Mouse (Mus musculus) kidney, postnatal 0 days (tissue): ENCODE measurements around the gene Snx8. TPM values are rescaled to one million over a fixed set of nuclear protein-coding genes. Genes with fewer than 3 reads are reported as not detected.

ENCODE experiments used
- ATAC-seq: fragments of 200-750 bp; cut with Nextera tagmentation; replicated peaks from 2 replicates; pipeline ENCODE4 v1.8.0; 2017; ENCODE audit warnings: low read depth, moderate number of reproducible peaks, moderate TSS enrichment, moderate library complexity; ENCODE audit not compliant: low FRiP score
- DNase-seq: peaks from one replicate; pipeline ENCODE4 v3.0.0-alpha.2; 2016; ENCODE audit warnings: low spot score
- H3K27ac ChIP-seq: fragments of 300-500 bp; sonication (generic); 2 replicates; pipeline ENCODE4 v1.5.1; 2014; ENCODE audit warnings: mild to moderate bottlenecking
- H3K27me3 ChIP-seq: fragments of 300-500 bp; sonication (generic); 2 replicates; pipeline ENCODE4 v1.6.1; 2014; ENCODE audit warnings: low read length, mixed read lengths; ENCODE audit not compliant: insufficient read depth
- H3K36me3 ChIP-seq: fragments of 300-500 bp; sonication (generic); 2 replicates; pipeline ENCODE4 v1.6.1; 2014; ENCODE audit warnings: low read length, mixed read lengths; ENCODE audit not compliant: insufficient read depth
- H3K4me1 ChIP-seq: fragments of 300-500 bp; sonication (generic); replicated peaks from 2 replicates; pipeline ENCODE4 v1.6.1; 2014; ENCODE audit warnings: antibody characterized with exemption, low read length, mixed read lengths; ENCODE audit not compliant: insufficient read depth
- H3K4me2 ChIP-seq: fragments of 300-500 bp; sonication (generic); 2 replicates; pipeline ENCODE4 v1.6.1; 2014; ENCODE audit warnings: mild to moderate bottlenecking, low read length, moderate library complexity, mixed read lengths
- H3K4me3 ChIP-seq: fragments of 300-500 bp; sonication (generic); replicated peaks from 2 replicates; pipeline ENCODE4 v1.5.1; 2014; ENCODE audit warnings: low read depth, low read length
- H3K9ac ChIP-seq: fragments of 300-500 bp; sonication (generic); 2 replicates; pipeline ENCODE4 v1.6.1; 2014; ENCODE audit warnings: low read depth, low read length
- H3K9me3 ChIP-seq: fragments of 300-500 bp; sonication (generic); replicated peaks from 2 replicates; pipeline ENCODE4 v1.6.1; 2016; ENCODE audit warnings: low read length, inconsistent platforms, mixed read lengths
- CTCF ChIP-seq: IDR thresholded peaks from 2 replicates; pipeline ENCODE4 v1.5.1; 2016; ENCODE audit warnings: antibody characterized with exemption, low read depth, mild to moderate bottlenecking, moderate library complexity
- WGBS: fragments of 180-500 bp; shearing (Covaris S2); extraction: QIAGEN DNeasy Blood & Tissue Kit; methylation state at CpG from one replicate; pipeline ENCODE4 v1.1.7; 2014; 5-methylcytosine and 5-hydroxymethylcytosine counted together
- polyA plus RNA-seq: library from polyadenylated mRNA; unstranded; fragments of >200 nt; fragmentation: Nextera tagmentation; extraction: Ambion mirVana; gene quantifications from 2 replicates; pipeline ENCODE4 v1.2.1, GENCODE M21; 2015

The Snx8 gene
- polyA plus RNA-seq, 1 experiment from 2014 or later = 28.8 TPM

GRCm38 (mm10) chr5:140342880-140343279, 46.2 kb downstream of the Snx8 start:
- Histone ChIP-seq H3K4me1 (no peaks in the 10 kb centered on the region), H3K4me3 (no peak overlapping the region), H3K27ac (no peak overlapping the region), H3K9me3 (no peaks in the 10 kb centered on the region), H3K4me2 (no peak overlapping the region), H3K9ac (no peak overlapping the region), H3K36me3 (peaks cover 47% of the 10 kb centered on the region), H3K27me3 (no peaks in the 10 kb centered on the region)
- ATAC-seq (no peak), DNase-seq (no peak)
- WGBS = 84% methylated on average over 4 of the region's 4 CpGs
- TF ChIP-seq CTCF = peak; percentile 43; the same call in 1 of the 2 replicates

GRCm38 (mm10) chr5:140339836-140340235, 49.2 kb downstream of the Snx8 start:
- H3K4me1 ChIP-seq = no peaks in the 10 kb centered on the region
- H3K4me3 ChIP-seq = no peak overlapping the region
- no peak overlapping the region for H3K9ac ChIP-seq
- 88% methylated on average over 3 of the region's 3 CpGs for WGBS
- peaks cover 33% of the 10 kb centered on the region for H3K36me3 ChIP-seq
- TF ChIP-seq CTCF = no peak
- no peak overlapping the region for H3K27ac ChIP-seq
- no peak overlapping the region for H3K4me2 ChIP-seq
- no peak for ATAC-seq
- H3K27me3 ChIP-seq = no peaks in the 10 kb centered on the region
- no peaks in the 10 kb centered on the region for H3K9me3 ChIP-seq
- no peak for DNase-seq

DNA sequence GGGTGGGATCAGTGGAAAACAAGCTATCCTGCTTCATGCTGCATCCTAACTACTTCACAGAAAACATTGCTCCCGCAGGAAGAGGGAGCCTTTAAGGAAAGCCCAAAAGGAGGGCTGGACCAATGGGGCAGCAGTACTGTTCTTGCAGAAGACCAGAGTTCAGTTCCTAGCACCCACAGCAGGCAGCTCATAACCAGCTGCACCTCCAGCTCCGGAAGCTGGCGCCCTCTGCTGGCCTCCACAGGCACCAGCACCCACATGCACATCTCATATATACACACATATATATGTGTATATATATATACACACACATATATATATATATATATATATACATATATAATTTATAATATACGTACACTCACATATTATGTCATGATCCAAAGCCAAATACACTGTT, 50.3 kb downstream of the Snx8 start:
- Histone ChIP-seq H3K4me1 (no peaks in the 10 kb centered on the region), H3K4me3 (no peak overlapping the region), H3K4me2 (no peak overlapping the region), H3K9ac (no peak overlapping the region), H3K27me3 (no peaks in the 10 kb centered on the region), H3K36me3 (peaks cover 25% of the 10 kb centered on the region), H3K9me3 (no peaks in the 10 kb centered on the region), H3K27ac (no peak overlapping the region)
- 93% methylated on average over 4 of the region's 4 CpGs for WGBS
- TF ChIP-seq CTCF = peak; percentile 13; the same call in 1 of the 2 replicates
- DNase-seq (no peak), ATAC-seq (no peak)

DNA sequence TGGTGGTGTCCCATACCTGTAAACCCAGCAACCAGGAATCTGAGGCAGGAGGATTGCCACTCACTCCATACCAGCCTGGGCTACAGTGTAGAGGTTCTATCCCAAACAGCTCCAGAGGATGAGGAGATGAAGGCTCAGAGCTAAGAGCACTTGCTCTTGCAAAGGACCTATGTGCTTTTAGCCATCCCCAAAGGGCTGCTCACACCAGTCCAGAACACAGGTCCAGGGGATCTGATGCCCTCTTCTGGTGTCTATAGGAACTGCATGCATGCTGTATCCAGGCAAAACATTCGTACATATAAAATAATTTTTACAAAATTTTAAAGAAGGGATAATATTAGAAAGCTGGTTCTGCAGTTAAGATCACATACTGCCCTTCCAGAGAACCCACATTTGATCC, 52.4 kb downstream of the Snx8 start:
- WGBS = 74% methylated on average over 1 of the region's 1 CpGs

GRCm38 (mm10) chr5:140333631-140334030, 55.4 kb downstream of the Snx8 start:
- 0 out of 2 replicates have a peak, but pooled peaks cover 8% of the 10 kb centered on the region for H3K36me3 ChIP-seq
- 46% methylated on average over 2 of the region's 2 CpGs for WGBS
- no peak overlapping the region for H3K4me2 ChIP-seq
- no peak overlapping the region for H3K9ac ChIP-seq
- H3K27me3 ChIP-seq = no peaks in the 10 kb centered on the region
- peak; percentile 59 for TF ChIP-seq CTCF
- H3K4me1 ChIP-seq = peaks cover 6% of the 10 kb centered on the region
- H3K27ac ChIP-seq = no peak overlapping the region
- ATAC-seq = no peak
- no peaks in the 10 kb centered on the region for H3K9me3 ChIP-seq
- no peak overlapping the region for H3K4me3 ChIP-seq
- peak; percentile 51 for DNase-seq

More for the DNA sequence above, 52.4 kb downstream of the Snx8 start:
- Histone ChIP-seq H3K9me3 (no peaks in the 10 kb centered on the region), H3K4me2 (no peak overlapping the region), H3K4me1 (no peaks in the 10 kb centered on the region), H3K4me3 (no peak overlapping the region), H3K36me3 (peaks cover 22% of the 10 kb centered on the region), H3K9ac (no peak overlapping the region), H3K27me3 (no peaks in the 10 kb centered on the region), H3K27ac (no peak overlapping the region)
- no peak for ATAC-seq
- TF ChIP-seq CTCF = peak; percentile 79
- peak; percentile 58 for DNase-seq

- Histone ChIP-seq H3K4me2 (peak overlapping the region; percentile 90), H3K4me1 (peaks cover 6% of the 10 kb centered on the region), H3K27ac (0 out of 2 replicates have a peak overlapping the region, but pooled peaks have one; percentile 88), H3K9me3 (no peaks in the 10 kb centered on the region), H3K27me3 (no peaks in the 10 kb centered on the region), H3K4me3 (no peak overlapping the region), H3K9ac (no peak overlapping the region), H3K36me3 (peaks cover 12% of the 10 kb centered on the region; the same call in 1 of the 2 replicates)
- ATAC-seq = no peak
- 52% methylated on average over 4 of the region's 4 CpGs for WGBS
- no peak for TF ChIP-seq CTCF
- no peak for DNase-seq
Measured at GRCm38 (mm10) chr5:140332519-140332918, 56.5 kb downstream of the Snx8 start.
